Mouse (Mus musculus) small intestine, adult 10 weeks (tissue): Measurements from ENCODE around the gene Ccdc13. TPM values are rescaled to one million over a fixed set of nuclear protein-coding genes. Genes with fewer than 3 reads are reported as not detected.

ENCODE experiments used
- polyA plus RNA-seq: library from polyadenylated mRNA; stranded (reverse); fragments of 350-450 nt; fragmentation: Illumina TruSeq; extraction: RNeasy Lipid Tissue Mini Kit (QIAGEN cat#74804); gene quantifications from one replicate; pipeline ENCODE4 v1.2.3, GENCODE M21; 2014; ENCODE audit warnings: low replicate concordance

Gene Ccdc13
- polyA plus RNA-seq: not detected

DNA sequence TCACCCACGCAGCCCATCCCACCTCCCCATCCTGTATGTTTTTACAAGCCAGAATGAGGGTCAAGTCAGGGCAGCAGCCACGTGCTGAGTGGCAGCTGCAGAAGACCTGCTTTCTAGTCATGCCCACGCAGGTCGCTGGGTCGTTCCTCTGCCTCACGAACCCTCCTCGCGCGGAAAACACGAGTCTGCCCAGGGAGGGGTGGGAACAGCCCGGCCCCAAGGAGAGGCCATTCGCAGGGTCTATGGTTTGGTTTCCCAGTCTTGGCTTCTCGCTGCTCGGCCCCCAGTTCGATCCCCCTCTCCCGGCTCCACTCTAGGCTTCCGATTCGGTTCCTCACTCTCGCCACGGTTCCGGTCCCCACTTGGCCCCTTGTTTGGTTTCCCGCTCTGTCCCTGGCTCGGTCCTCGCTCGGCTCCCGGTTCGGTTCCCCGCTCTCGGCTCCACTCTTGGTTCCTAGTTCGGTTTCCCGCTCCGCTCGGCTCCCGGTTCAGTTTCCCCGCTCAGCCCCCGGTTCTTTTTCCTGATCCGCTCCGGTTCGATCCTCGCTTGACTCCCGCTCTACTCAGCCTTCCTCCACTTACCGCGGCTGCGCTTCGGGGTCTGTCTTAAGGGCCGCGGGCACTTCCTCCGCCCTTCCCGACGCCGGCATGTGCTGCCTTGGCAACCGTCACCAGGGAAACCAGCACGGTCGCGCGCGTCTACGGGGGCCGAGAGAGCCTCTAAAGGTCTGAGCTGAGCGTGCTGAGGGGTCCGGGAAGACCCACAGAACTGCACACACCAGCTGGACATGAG is at the start of gene Ccdc13:
Ccdc13 (minus strand) TSS at position 633 of the 793 bp plus-strand sequence.

DNA sequence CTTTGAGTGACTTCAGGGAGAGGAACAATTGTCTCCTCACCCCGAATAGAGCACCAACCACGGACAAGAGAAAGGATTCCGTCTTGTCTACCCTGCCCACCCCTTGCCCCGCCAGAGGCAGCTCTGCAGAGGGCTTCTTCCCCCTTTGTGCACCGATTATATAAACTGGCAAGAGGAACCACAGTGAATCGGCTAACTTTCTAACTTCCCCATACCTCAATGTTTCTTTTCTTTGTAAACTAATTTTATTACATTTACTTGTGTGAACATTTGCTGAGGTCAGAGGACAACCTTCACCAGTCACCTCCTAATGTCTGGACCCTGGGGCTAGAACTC is 18.9 kb upstream of the Ccdc13 start, which contains the start of gene Higd1a:
Higd1a (minus strand) TSS at position 210 of the 336 bp plus-strand sequence.

DNA sequence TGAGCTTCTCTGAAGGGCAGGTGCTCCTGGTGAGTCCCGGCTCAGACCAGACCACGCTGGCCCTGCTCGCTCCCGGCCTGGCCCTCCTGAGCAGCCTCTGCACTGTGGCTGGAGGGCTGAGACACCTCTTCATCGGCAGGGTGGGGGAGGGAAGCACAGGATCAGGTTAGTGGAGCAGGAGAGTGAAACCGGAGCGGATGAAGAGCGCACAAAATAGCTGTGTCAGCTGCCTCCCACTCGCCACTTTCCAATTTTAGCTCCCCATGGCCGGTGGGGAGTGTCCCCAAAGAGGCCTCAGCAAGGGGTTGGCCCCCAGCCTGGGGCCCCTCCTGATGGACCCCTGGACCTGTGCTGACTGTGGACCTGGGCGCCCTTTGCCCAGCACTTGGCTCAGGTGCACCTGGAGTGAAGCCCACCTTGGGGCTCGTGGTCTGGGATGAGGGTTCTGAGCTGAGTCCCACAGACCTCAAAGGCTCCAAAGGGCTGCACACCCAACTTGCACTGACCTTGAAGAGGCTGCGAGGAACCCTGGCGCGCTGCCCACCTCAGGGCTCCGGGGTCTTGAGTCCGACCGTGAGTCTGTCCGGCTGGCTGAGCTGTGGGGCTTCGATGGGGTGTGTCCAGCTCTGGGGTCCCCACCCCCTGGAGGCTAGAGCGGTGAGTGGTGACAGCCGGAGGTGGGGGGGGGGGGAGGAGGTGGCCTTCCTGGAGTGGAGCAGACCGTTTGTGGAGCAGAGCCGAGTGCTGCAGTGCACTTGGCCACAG is 47.3 kb downstream of the Ccdc13 start, which contains the start of gene Hhatl:
Hhatl (minus strand) TSS at position 751 of the 765 bp plus-strand sequence.

DNA sequence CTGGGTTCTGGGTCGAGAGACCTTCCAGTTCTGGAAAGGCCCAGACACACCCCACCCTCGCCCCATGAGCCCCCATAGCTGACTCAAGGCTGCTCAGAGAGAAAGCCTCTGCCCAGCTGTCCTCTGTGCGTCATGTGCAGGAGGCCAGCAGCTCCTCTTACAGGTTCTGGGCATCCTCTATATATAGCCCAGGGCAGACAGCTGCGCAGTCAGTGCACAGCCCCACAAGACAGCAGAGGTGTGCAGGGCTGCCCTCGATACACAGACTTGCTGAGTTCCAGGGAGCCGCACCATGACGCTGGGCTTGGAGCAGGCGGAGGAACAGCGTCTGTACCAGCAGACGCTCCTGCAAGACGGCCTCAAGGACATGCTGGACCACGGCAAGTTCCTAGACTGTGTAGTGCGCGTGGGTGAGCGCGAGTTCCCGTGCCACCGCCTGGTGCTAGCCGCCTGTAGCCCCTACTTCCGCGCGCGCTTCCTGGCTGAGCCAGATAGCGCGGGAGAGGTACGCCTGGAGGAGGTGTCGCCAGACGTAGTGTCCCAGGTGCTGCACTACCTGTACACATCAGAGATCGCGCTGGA is 61.7 kb downstream of the Ccdc13 start, which contains the start of gene Klhl40:
Klhl40 (plus strand) TSS at position 124 of the 582 bp plus-strand sequence.

DNA sequence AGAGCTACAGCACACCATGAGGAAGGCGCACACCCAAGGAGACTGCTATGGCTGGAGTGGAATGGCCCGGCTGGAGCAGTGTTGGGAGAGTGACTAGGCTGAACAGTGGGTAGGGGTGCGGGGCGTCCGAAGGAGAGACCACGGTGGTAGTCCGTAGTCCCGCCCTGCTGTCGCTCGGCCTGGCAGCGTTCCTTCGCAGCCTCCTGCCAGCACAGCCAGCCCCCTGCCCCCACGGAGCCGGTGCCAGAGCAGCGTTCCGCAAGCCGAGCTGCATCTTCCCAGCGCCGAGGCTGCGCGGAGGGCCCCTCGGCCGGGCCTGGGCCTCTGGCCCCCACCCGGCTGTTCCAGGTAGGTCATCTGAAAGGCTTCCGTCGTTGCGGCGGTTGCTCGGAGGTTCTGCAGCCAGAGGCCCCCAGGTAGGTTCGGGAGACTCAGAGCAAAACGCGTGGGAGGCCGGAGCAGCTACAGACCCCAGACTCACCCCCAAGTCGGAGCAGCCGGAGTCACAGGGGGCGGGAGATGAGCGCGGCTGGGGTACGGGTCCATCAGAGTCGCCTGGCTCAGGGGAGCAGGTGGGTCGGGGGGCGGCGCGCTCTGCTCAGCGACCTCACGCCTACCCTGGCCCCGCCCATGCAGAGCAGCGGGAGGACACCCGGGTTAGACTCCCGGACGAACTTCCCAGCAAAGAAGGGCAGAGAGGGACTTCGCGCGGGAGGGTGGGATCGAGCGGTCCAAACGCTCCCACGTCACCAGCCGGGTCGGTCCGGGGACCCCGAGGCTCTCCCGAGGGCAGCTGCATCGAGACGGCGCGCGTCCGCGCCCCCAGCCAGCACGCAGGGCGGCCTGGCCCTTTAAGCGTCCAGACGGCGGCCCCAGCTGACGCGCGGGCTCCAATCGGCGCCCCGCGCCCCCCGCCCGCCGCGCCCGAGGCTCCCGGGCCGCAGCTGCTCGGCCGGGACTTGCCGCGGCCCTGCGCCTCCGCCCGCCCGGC is 79.9 kb downstream of the Ccdc13 start, which contains the start of gene Zfp651:
Zfp651 (plus strand) TSS at position 240 of the 991 bp plus-strand sequence.

Other genes with a start within 250 kb of the Ccdc13 start
- gene Lyzl4, start 197.4 kb downstream of the Ccdc13 start, polyA plus RNA-seq: not detected
- 25.4 TPM for gene Vipr1, start 196.7 kb downstream of the Ccdc13 start, polyA plus RNA-seq
- 42.7 TPM for gene Sec22c, start 134.0 kb downstream of the Ccdc13 start, polyA plus RNA-seq
- 47.5 TPM for gene Ss18l2, start 129.1 kb downstream of the Ccdc13 start, polyA plus RNA-seq
- 212 TPM for gene Nktr, start 120.3 kb downstream of the Ccdc13 start, polyA plus RNA-seq
- gene Zfp651, start 80.1 kb downstream of the Ccdc13 start, polyA plus RNA-seq: 0.11 TPM
- not detected for gene Klhl40, start 61.9 kb downstream of the Ccdc13 start, polyA plus RNA-seq
- not detected for gene Hhatl, start 47.0 kb downstream of the Ccdc13 start, polyA plus RNA-seq
- 57.2 TPM for gene Higd1a, start 18.9 kb upstream of the Ccdc13 start, polyA plus RNA-seq
- gene Ackr2, start 58.9 kb upstream of the Ccdc13 start, polyA plus RNA-seq: 0.41 TPM
- gene Cyp8b1, start 76.8 kb upstream of the Ccdc13 start, polyA plus RNA-seq: not detected
- gene Fam198a, start 111.5 kb upstream of the Ccdc13 start, polyA plus RNA-seq: 0.11 TPM
- gene Pomgnt2, start 157.6 kb upstream of the Ccdc13 start, polyA plus RNA-seq: not detected